Mouse (Mus musculus) spleen, adult 2 months (tissue): Measurements from ENCODE around the gene Rnf10. TPM values are rescaled to one million over a fixed set of nuclear protein-coding genes. Genes with fewer than 3 reads are reported as not detected.

Source experiments
- DNase-seq, 2 experiments: peaks; one replicate each; pipeline versions ENCODE4 v3.0.0 to v3.0.0-alpha.2; 2012 to 2021; ENCODE audit warnings: low spot score in 2 of 2, low read depth in 1 of 2
- H3K27ac ChIP-seq: fragments of 200-500 bp; 2 replicates; pipeline ENCODE4 v1.5.1; 2012; ENCODE audit warnings: low read length, inconsistent platforms; ENCODE audit not compliant: insufficient read depth
- H3K27me3 ChIP-seq: fragments of 200-500 bp; 2 replicates; pipeline ENCODE4 v1.6.1; 2012; ENCODE audit warnings: mild to moderate bottlenecking, moderate library complexity, low read length, inconsistent platforms; ENCODE audit not compliant: control insufficient read depth, insufficient read depth
- H3K36me3 ChIP-seq: fragments of 200-500 bp; 2 replicates; pipeline ENCODE4 v1.6.1; 2012; ENCODE audit warnings: mild to moderate bottlenecking, low read length, inconsistent platforms; ENCODE audit not compliant: control insufficient read depth, insufficient read depth
- H3K4me1 ChIP-seq: fragments of 200-500 bp; 2 replicates; pipeline ENCODE4 v1.6.1; 2011; ENCODE audit warnings: inconsistent platforms; ENCODE audit not compliant: control insufficient read depth, insufficient read depth, insufficient read length
- H3K4me3 ChIP-seq: fragments of 200-500 bp; 2 replicates; pipeline ENCODE4 v1.5.1; 2011; ENCODE audit warnings: mild to moderate bottlenecking, inconsistent platforms; ENCODE audit not compliant: insufficient read depth, insufficient read length; ENCODE audit errors: extremely low read depth
- CTCF ChIP-seq: fragments of 200-500 bp; IDR thresholded peaks from 2 replicates; pipeline ENCODE4 v1.5.1; 2011; ENCODE audit warnings: mild to moderate bottlenecking, inconsistent platforms; ENCODE audit not compliant: insufficient read depth, insufficient read length, insufficient replicate concordance; ENCODE audit errors: extremely low read depth
- POLR2A ChIP-seq: fragments of 200-500 bp; IDR thresholded peaks from 2 replicates; pipeline ENCODE4 v1.6.1; 2011; ENCODE audit warnings: low read depth, low read length, inconsistent platforms
- WGBS: fragments of 180-500 bp; shearing (Covaris S2); methylation state at CpG from one replicate; pipeline ENCODE4 v1.1.7; 2018; 5-methylcytosine and 5-hydroxymethylcytosine counted together
- polyA plus RNA-seq: library from polyadenylated mRNA; depleted of rRNA; stranded (reverse); fragments of >200 nt; gene quantifications from 2 replicates; pipeline ENCODE4 v1.2.3, GENCODE M21; 2012; rRNA removed

Gene Rnf10
- polyA plus RNA-seq: 124 and 125 TPM in 2 replicates

GRCm38 (mm10) chr5:115272812-115273548, at the start of gene Rnf10:
Gene Rnf10, minus strand, starts transcription at chr5:115272898.
- 14% methylated on average over 26 of the region's 26 CpGs for WGBS
- Histone ChIP-seq H3K27me3 (no peaks in the 10 kb centered on the region), H3K27ac (peak within 1 kb of the TSS; percentile 68), H3K36me3 (no peaks in the 10 kb centered on the region), H3K4me3 (peak within 1 kb of the TSS; percentile 89), H3K4me1 (peaks cover 6% of the 10 kb centered on the region; the same call in 1 of the 2 replicates)
- peak; percentile 89 to 94 for DNase-seq
- no peak for TF ChIP-seq CTCF
- peak; percentile 97 for TF ChIP-seq POLR2A

GRCm38 (mm10) chr5:115319004-115319940, 46.6 kb upstream of the Rnf10 start:
- 4% methylated on average over 22 of the region's 22 CpGs for WGBS
- Histone ChIP-seq H3K27ac (peak overlapping the region; percentile 48; the same call in 1 of the 2 replicates), H3K4me3 (peak overlapping the region; percentile 57), H3K27me3 (0 out of 2 replicates have a peak, but pooled peaks cover 1% of the 10 kb centered on the region), H3K36me3 (no peaks in the 10 kb centered on the region), H3K4me1 (peaks cover 6% of the 10 kb centered on the region; the same call in 1 of the 2 replicates)
- no peak for TF ChIP-seq POLR2A
- 0 out of 2 replicates have a peak, but pooled peaks have one; percentile 1 for TF ChIP-seq CTCF
- no peak for DNase-seq

GRCm38 (mm10) chr5:115317645-115318328, 45.1 kb upstream of the Rnf10 start:
- WGBS: 35% methylated on average over 10 of the region's 10 CpGs
- H3K4me1 ChIP-seq: peaks cover 6% of the 10 kb centered on the region; the same call in 1 of the 2 replicates
- DNase-seq: no peak
- H3K27me3 ChIP-seq: 0 out of 2 replicates have a peak, but pooled peaks cover 1% of the 10 kb centered on the region
- no peak overlapping the region for H3K27ac ChIP-seq
- H3K4me3 ChIP-seq: no peak overlapping the region
- H3K36me3 ChIP-seq: no peaks in the 10 kb centered on the region
- TF ChIP-seq POLR2A: no peak
- TF ChIP-seq CTCF: no peak

- no peaks in the 10 kb centered on the region for H3K36me3 ChIP-seq
- H3K27ac ChIP-seq: no peak overlapping the region
- H3K4me1 ChIP-seq: peaks cover 6% of the 10 kb centered on the region; the same call in 1 of the 2 replicates
- 53% methylated on average over 14 of the region's 14 CpGs for whole genome bisulfite sequencing
- TF ChIP-seq CTCF: no peak
- no peak for TF ChIP-seq POLR2A
- no peak overlapping the region for H3K4me3 ChIP-seq
- no peak for DNase-seq
- 0 out of 2 replicates have a peak, but pooled peaks cover 1% of the 10 kb centered on the region for H3K27me3 ChIP-seq
Observed at GRCm38 (mm10) chr5:115316968-115317644, 44.4 kb upstream of the Rnf10 start.

- H3K27ac ChIP-seq: no peak overlapping the region
- 63% methylated on average over 5 of the region's 5 CpGs for WGBS
- no peaks in the 10 kb centered on the region for H3K36me3 ChIP-seq
- H3K4me3 ChIP-seq: no peak overlapping the region
- H3K4me1 ChIP-seq: no peaks in the 10 kb centered on the region; the same call in 1 of the 2 replicates
- H3K27me3 ChIP-seq: no peaks in the 10 kb centered on the region
- TF ChIP-seq POLR2A: no peak
- TF ChIP-seq CTCF: no peak
- DNase-seq: no peak
Observed at GRCm38 (mm10) chr5:115313668-115313943, 40.9 kb upstream of the Rnf10 start.
